Mouse (Mus musculus) heart, embryonic 11.5 days (tissue): ENCODE measurements around the gene Pcx. TPM values are rescaled to one million over a fixed set of nuclear protein-coding genes. Genes with fewer than 3 reads are reported as not detected.
A peak's percentile ranks its signal among the peaks of the same experiment; 100 is the strongest.

Experiments
- ATAC-seq: fragments of 200-750 bp; cut with Nextera tagmentation; replicated peaks from 2 replicates; pipeline ENCODE4 v1.8.0; 2017; ENCODE audit warnings: moderate library complexity; ENCODE audit not compliant: insufficient number of reproducible peaks, low FRiP score, low TSS enrichment
- H3K27ac ChIP-seq: fragments of 300-500 bp; sonication (generic); 2 replicates; pipeline ENCODE4 v1.5.1; 2014; ENCODE audit warnings: mild to moderate bottlenecking, low read depth, low read length
- H3K27me3 ChIP-seq: fragments of 300-500 bp; sonication (generic); 2 replicates; pipeline ENCODE4 v1.6.1; 2014; ENCODE audit warnings: mild to moderate bottlenecking, low read length, mixed read lengths; ENCODE audit not compliant: control insufficient read depth, insufficient read depth
- H3K36me3 ChIP-seq: fragments of 300-500 bp; sonication (generic); 2 replicates; pipeline ENCODE4 v1.6.1; 2014; ENCODE audit warnings: mild to moderate bottlenecking, low read length, moderate library complexity, mixed read lengths; ENCODE audit not compliant: control insufficient read depth, insufficient read depth
- H3K4me1 ChIP-seq: fragments of 300-500 bp; sonication (generic); 2 replicates; pipeline ENCODE4 v1.6.1; 2014; ENCODE audit warnings: low read length; ENCODE audit not compliant: control insufficient read depth, insufficient read depth
- H3K4me2 ChIP-seq: fragments of 300-500 bp; sonication (generic); 2 replicates; pipeline ENCODE4 v1.6.1; 2014; ENCODE audit warnings: mild to moderate bottlenecking, moderate library complexity
- H3K4me3 ChIP-seq: fragments of 300-500 bp; sonication (generic); 2 replicates; pipeline ENCODE4 v1.5.1; 2014; ENCODE audit warnings: low read depth, low read length
- H3K9ac ChIP-seq: fragments of 300-500 bp; sonication (generic); 2 replicates; pipeline ENCODE4 v1.6.1; 2014; ENCODE audit warnings: mild to moderate bottlenecking, low read depth, low read length, moderate library complexity
- H3K9me3 ChIP-seq: fragments of 300-500 bp; sonication (generic); replicated peaks from 2 replicates; pipeline ENCODE4 v1.6.1; 2016; ENCODE audit warnings: low read length; ENCODE audit not compliant: control insufficient read depth
- WGBS: fragments of 180-500 bp; shearing (Covaris S2); extraction: QIAGEN DNeasy Blood & Tissue Kit; methylation state at CpG from one replicate; pipeline ENCODE4 v1.1.7; 2014; ENCODE audit not compliant: insufficient replicate concordance; 5-methylcytosine and 5-hydroxymethylcytosine counted together
- polyA plus RNA-seq: library from polyadenylated mRNA; unstranded; fragments of >200 nt; fragmentation: Nextera tagmentation; extraction: Ambion mirVana; gene quantifications from 2 replicates; pipeline ENCODE4 v1.2.1, GENCODE M21; 2014

Pcx gene
- polyA plus RNA-seq, 1 experiment from 2014 or later = 12.8 TPM

GRCm38 (mm10) chr19:4477345-4478189 is 32.7 kb upstream of the Pcx start, which contains the start of gene Syt12:
Syt12 (minus strand) TSS chr19:4477447.
- Histone ChIP-seq H3K36me3 (no peaks in the 10 kb centered on the region), H3K9me3 (no peaks in the 10 kb centered on the region), H3K27ac (no peak within 1 kb of the TSS), H3K27me3 (peaks cover 27% of the 10 kb centered on the region), H3K4me1 (peaks cover 6% of the 10 kb centered on the region; the same call in 1 of the 2 replicates), H3K9ac (peak within 1 kb of the TSS; percentile 66), H3K4me3 (peak within 1 kb of the TSS; percentile 54), H3K4me2 (peak within 1 kb of the TSS; percentile 94)
- no peak; the same call in 1 of the 2 replicates for ATAC-seq
- WGBS = 15% methylated on average over 21 of the region's 21 CpGs

- Histone ChIP-seq H3K4me2 (peak overlapping the region; percentile 45), H3K4me3 (no peak overlapping the region), H3K9ac (no peak overlapping the region), H3K27me3 (peaks cover 27% of the 10 kb centered on the region), H3K4me1 (peaks cover 6% of the 10 kb centered on the region; the same call in 1 of the 2 replicates), H3K9me3 (no peaks in the 10 kb centered on the region), H3K36me3 (no peaks in the 10 kb centered on the region), H3K27ac (no peak overlapping the region)
- no peak for ATAC-seq
- WGBS = 33% methylated on average over 1 of the region's 1 CpGs
Observed at GRCm38 (mm10) chr19:4478190-4478516, 32.1 kb upstream of the Pcx start.

- Histone ChIP-seq H3K4me3 (no peak overlapping the region), H3K4me2 (no peak overlapping the region), H3K4me1 (peaks cover 6% of the 10 kb centered on the region; the same call in 1 of the 2 replicates), H3K27me3 (peaks cover 19% of the 10 kb centered on the region), H3K36me3 (no peaks in the 10 kb centered on the region), H3K27ac (no peak overlapping the region), H3K9ac (no peak overlapping the region), H3K9me3 (no peaks in the 10 kb centered on the region)
- 84% methylated on average over 2 of the region's 2 CpGs for WGBS
- no peak for ATAC-seq
Observed at GRCm38 (mm10) chr19:4480041-4480440, 30.2 kb upstream of the Pcx start.

GRCm38 (mm10) chr19:4481326-4481725 is 28.9 kb upstream of the Pcx start:
- Histone ChIP-seq H3K9me3 (no peaks in the 10 kb centered on the region), H3K4me3 (no peak overlapping the region), H3K27ac (no peak overlapping the region), H3K9ac (no peak overlapping the region), H3K27me3 (peaks cover 6% of the 10 kb centered on the region), H3K4me2 (no peak overlapping the region), H3K4me1 (peaks cover 6% of the 10 kb centered on the region; the same call in 1 of the 2 replicates), H3K36me3 (no peaks in the 10 kb centered on the region)
- 23% methylated on average over 4 of the region's 4 CpGs for WGBS
- ATAC-seq = no peak

DNA sequence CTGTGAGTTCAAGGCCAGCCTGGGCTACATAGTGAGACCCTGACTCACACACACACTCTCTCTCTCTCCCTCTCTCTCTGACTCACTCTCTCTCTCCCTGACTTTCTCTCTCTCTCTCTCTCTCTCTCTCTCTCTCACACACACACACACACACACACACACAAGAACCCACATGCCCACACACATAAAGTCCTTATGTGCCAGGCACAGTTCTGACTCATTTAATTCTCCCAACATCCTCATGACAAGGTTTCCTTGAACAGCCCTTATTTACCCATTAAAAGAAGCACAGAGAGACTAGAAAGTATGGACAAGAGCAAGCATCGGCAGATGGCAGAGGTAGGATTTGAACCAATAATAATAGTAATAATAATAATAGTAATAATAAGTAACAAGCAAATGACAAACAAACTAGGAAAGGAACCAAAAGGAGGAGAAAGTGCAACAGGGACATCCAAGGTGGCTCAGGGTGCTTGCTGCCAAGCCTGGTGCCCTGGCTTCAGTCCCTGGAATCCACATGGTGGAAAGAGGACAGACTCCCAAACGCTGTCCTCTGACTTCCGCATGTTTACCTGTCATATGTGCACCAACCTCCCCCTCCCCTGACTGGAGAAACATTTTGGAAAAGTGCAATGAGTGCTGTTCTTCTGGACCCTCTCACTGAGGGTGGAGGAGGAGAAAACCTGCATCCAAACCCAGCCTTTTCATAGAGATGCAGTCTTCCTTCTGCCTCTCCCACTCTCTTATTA is 28.0 kb upstream of the Pcx start:
- no peak overlapping the region for H3K4me2 ChIP-seq
- 85% methylated on average over 3 of the region's 3 CpGs for WGBS
- H3K9ac ChIP-seq = no peak overlapping the region
- H3K4me3 ChIP-seq = no peak overlapping the region
- H3K36me3 ChIP-seq = no peaks in the 10 kb centered on the region
- no peaks in the 10 kb centered on the region; the same call in 1 of the 2 replicates for H3K27me3 ChIP-seq
- peaks cover 5% of the 10 kb centered on the region; the same call in 1 of the 2 replicates for H3K4me1 ChIP-seq
- no peaks in the 10 kb centered on the region for H3K9me3 ChIP-seq
- no peak for ATAC-seq
- no peak overlapping the region for H3K27ac ChIP-seq

- no peak overlapping the region for H3K27ac ChIP-seq
- H3K9ac ChIP-seq = no peak overlapping the region
- H3K27me3 ChIP-seq = no peaks in the 10 kb centered on the region
- WGBS = 61% methylated on average over 5 of the region's 5 CpGs
- 0 out of 2 replicates have a peak, but pooled peaks cover 5% of the 10 kb centered on the region for H3K4me1 ChIP-seq
- ATAC-seq = no peak
- H3K9me3 ChIP-seq = no peaks in the 10 kb centered on the region
- no peak overlapping the region for H3K4me3 ChIP-seq
- no peaks in the 10 kb centered on the region for H3K36me3 ChIP-seq
- H3K4me2 ChIP-seq = no peak overlapping the region
Observed at GRCm38 (mm10) chr19:4485006-4485405, 25.3 kb upstream of the Pcx start.

DNA sequence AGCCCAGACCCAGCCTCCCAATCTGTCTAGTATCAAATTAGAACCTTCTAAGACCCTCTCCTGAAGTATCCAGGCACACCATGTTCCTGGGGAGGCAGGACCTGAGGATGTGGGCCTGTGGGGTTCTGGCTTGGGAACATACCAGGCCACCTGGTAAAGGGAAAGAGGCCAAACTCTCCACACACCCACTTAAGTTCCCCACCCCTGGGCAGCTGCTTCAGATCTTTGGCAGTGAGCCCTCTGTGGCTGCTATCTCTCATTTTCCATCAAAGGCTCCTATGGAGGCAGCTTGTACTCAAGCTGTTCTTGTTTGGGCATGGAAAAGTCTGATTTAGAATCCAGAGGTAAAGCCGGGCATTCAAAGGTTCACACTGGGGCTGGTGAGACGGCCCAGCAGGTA is 22.4 kb upstream of the Pcx start:
- Histone ChIP-seq H3K27me3 (no peaks in the 10 kb centered on the region), H3K4me3 (no peak overlapping the region), H3K36me3 (no peaks in the 10 kb centered on the region), H3K27ac (no peak overlapping the region), H3K9me3 (no peaks in the 10 kb centered on the region), H3K9ac (no peak overlapping the region), H3K4me2 (no peak overlapping the region), H3K4me1 (0 out of 2 replicates have a peak, but pooled peaks cover 5% of the 10 kb centered on the region)
- WGBS = 57% methylated on average over 2 of the region's 2 CpGs
- ATAC-seq = no peak

- no peaks in the 10 kb centered on the region for H3K9me3 ChIP-seq
- no peak overlapping the region for H3K4me2 ChIP-seq
- no peak overlapping the region for H3K27ac ChIP-seq
- no peak overlapping the region for H3K4me3 ChIP-seq
- WGBS = 57% methylated on average over 10 of the region's 10 CpGs
- no peak for ATAC-seq
- H3K36me3 ChIP-seq = no peaks in the 10 kb centered on the region
- no peak overlapping the region for H3K9ac ChIP-seq
- no peaks in the 10 kb centered on the region for H3K27me3 ChIP-seq
- 0 out of 2 replicates have a peak, but pooled peaks cover 5% of the 10 kb centered on the region for H3K4me1 ChIP-seq
Observed at GRCm38 (mm10) chr19:4491080-4491695, 19.1 kb upstream of the Pcx start.
